Comparison of ENCODE assay signal across 10 mouse cellular contexts in the genomic region with DNA sequence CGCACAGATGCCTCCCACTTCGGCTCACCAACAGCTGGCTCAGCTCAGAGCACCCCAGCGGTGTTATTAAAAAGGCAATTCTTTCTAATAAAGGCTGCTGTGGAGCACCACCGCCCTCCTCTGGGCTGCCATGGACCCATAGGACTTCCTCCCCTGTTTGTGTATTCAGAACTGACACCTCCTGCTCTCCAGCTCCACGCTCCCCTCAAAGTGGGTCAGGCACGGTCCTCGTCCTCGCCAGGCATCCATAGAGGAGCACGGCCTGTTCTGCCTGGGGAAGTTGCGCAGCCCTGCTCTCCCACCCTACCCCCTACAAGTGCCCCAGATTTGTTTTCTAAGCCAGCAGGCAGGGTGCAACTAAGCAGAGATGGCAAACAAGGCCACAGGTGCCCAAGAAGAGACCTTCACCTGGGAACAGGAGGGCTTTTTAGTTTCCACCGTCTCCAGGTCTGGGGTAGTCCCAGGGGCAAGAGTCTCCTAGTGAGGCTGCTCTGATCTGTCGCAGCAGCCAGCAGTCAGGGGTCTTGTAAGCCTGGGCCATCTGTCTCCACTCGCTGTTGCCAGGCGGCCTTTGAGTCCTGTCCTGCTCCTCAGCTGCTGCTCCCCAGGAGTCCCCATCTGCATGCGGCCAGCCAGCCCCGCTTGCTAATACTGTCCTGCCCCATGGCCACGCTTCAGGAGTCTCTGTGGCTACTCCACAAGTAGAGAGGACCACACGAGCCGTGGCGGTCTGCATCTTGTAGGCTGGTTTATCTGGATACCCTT. TPM values are rescaled to one million over a fixed set of nuclear protein-coding genes. Genes with fewer than 3 reads are reported as not detected.
A peak's percentile ranks its signal among the peaks of the same experiment; 100 is the strongest.
DNase-seq lines count a peak whose midpoint lies in the region; ATAC-seq and TF ChIP-seq lines count a peak whose summit lies in the region.
"Had no signal": no experiment of that assay in that cellular context is flagged by ENCODE, and none has a peak within 500 bp of the region (broad histone marks: within the 10 kb centered on the region; RNA-seq: fewer than 3 reads in every experiment).

No protein-coding gene starts in this region.

- no peaks in the 10 kb centered on the region for H3K27me3 ChIP-seq in kidney, adult 2 months (replicated peaks; ENCODE audit: control insufficient read depth, insufficient read depth, low read length)
- H3K27me3 ChIP-seq in kidney, embryonic 16.5 days (ENCODE audit: insufficient read depth, low read length), result peaks cover 33% of the 10 kb centered on the region
- peaks cover 25% of the 10 kb centered on the region for H3K27me3 ChIP-seq in hindbrain, embryonic 12.5 days
- H3K27me3 ChIP-seq in midbrain, embryonic 14.5 days (ENCODE audit: control insufficient read depth, insufficient read depth, low read length), result no peaks in the 10 kb centered on the region
- H3K27me3 ChIP-seq: liver, embryonic 15.5 days had no signal

- no peak overlapping the region for H3K27ac ChIP-seq in kidney, adult 2 months (ENCODE audit: insufficient read depth, low read depth, low read length)
- H3K27ac ChIP-seq in kidney, embryonic 16.5 days (ENCODE audit: low read length), result no peak overlapping the region
- H3K27ac ChIP-seq in hindbrain, embryonic 12.5 days, result peak overlapping the region; percentile 45
- peak overlapping the region; percentile 33; the same call in 1 of the 2 replicates for H3K27ac ChIP-seq in midbrain, embryonic 14.5 days (replicated peaks; ENCODE audit: low read depth, low read length)
- H3K27ac ChIP-seq: liver, embryonic 15.5 days had no signal

- no peak for DNase-seq in kidney, adult 2 months
- DNase-seq in brain, embryonic 14.5 days (ENCODE audit: low read depth), result peak; percentile 79
- DNase-seq in midbrain, embryonic 14.5 days, result peak; percentile 60
- DNase-seq in urinary bladder, postnatal 10 days (ENCODE audit: low spot score), result no peak
- DNase-seq in adrenal gland, postnatal 14 days, result no peak
- DNase-seq in kidney, postnatal 14 days, result no peak

- peak; percentile 24; the same call in 1 of the 2 replicates for TF ChIP-seq CTCF in kidney, adult 2 months (conservative IDR thresholded peaks at IDR 0.05; ENCODE audit: insufficient read depth, insufficient read length, low read depth, low read length)
- no peak for TF ChIP-seq CTCF in brain, embryonic 14.5 days (IDR thresholded peaks at IDR 0.05; ENCODE audit: borderline replicate concordance, extremely low read depth, insufficient read depth, insufficient read length)

- no peak overlapping the region for H3K4me2 ChIP-seq in kidney, embryonic 16.5 days (replicated peaks; ENCODE audit: low read depth, low read length)
- no peak overlapping the region for H3K4me2 ChIP-seq in hindbrain, embryonic 12.5 days (replicated peaks)
- no peak overlapping the region for H3K4me2 ChIP-seq in midbrain, embryonic 14.5 days (ENCODE audit: low read length)
- H3K4me2 ChIP-seq: liver, embryonic 15.5 days had no signal

- H3K36me3 ChIP-seq in kidney, adult 2 months (ENCODE audit: control insufficient read depth, insufficient read depth, low read length), result no peaks in the 10 kb centered on the region
- H3K36me3 ChIP-seq in kidney, embryonic 16.5 days (ENCODE audit: insufficient read depth, low read length), result no peaks in the 10 kb centered on the region
- H3K36me3 ChIP-seq in hindbrain, embryonic 12.5 days, result no peaks in the 10 kb centered on the region
- 0 out of 2 replicates have a peak, but pooled peaks cover 3% of the 10 kb centered on the region for H3K36me3 ChIP-seq in midbrain, embryonic 14.5 days (ENCODE audit: control insufficient read depth, insufficient read depth, low read length)
- H3K36me3 ChIP-seq: liver, embryonic 15.5 days had no signal

- no peaks in the 10 kb centered on the region for H3K9me3 ChIP-seq in kidney, embryonic 16.5 days (ENCODE audit: low read length)
- no peaks in the 10 kb centered on the region for H3K9me3 ChIP-seq in hindbrain, embryonic 12.5 days (replicated peaks)
- no peaks in the 10 kb centered on the region for H3K9me3 ChIP-seq in midbrain, embryonic 14.5 days (ENCODE audit: control insufficient read depth, low read length)
- H3K9me3 ChIP-seq: G1E; liver, embryonic 15.5 days had no signal

- no peak for ATAC-seq in kidney, embryonic 16.5 days (ENCODE audit: low FRiP score, low TSS enrichment)
- ATAC-seq in hindbrain, embryonic 12.5 days (ENCODE audit: low FRiP score), result peak; percentile 53
- ATAC-seq in midbrain, embryonic 14.5 days (ENCODE audit: low FRiP score, low TSS enrichment), result peak; percentile 20; the same call in 1 of the 2 replicates

- no peak overlapping the region for H3K4me3 ChIP-seq in kidney, adult 2 months (ENCODE audit: insufficient read depth, low read depth, low read length)
- no peak overlapping the region for H3K4me3 ChIP-seq in kidney, embryonic 16.5 days (ENCODE audit: low read length)
- no peak overlapping the region for H3K4me3 ChIP-seq in hindbrain, embryonic 12.5 days
- no peak overlapping the region for H3K4me3 ChIP-seq in midbrain, embryonic 14.5 days (replicated peaks; ENCODE audit: low read depth, low read length)
- H3K4me3 ChIP-seq: liver, embryonic 15.5 days had no signal

- H3K4me1 ChIP-seq in kidney, adult 2 months (ENCODE audit: control insufficient read depth, insufficient read depth, low read length), result peaks cover 5% of the 10 kb centered on the region; the same call in 1 of the 2 replicates
- peaks cover 28% of the 10 kb centered on the region for H3K4me1 ChIP-seq in kidney, embryonic 16.5 days (ENCODE audit: insufficient read depth, low read length)
- peaks cover 74% of the 10 kb centered on the region for H3K4me1 ChIP-seq in hindbrain, embryonic 12.5 days
- H3K4me1 ChIP-seq in midbrain, embryonic 14.5 days (ENCODE audit: control insufficient read depth, insufficient read depth, low read length), result peaks cover 45% of the 10 kb centered on the region

- WGBS in kidney, adult 2 months, result 90% methylated on average over 20 of the region's 20 CpGs
- 62% methylated on average over 20 of the region's 20 CpGs for WGBS in kidney, embryonic 16.5 days
- WGBS in hindbrain, embryonic 12.5 days, result 34% methylated on average over 20 of the region's 20 CpGs
- 21% methylated on average over 20 of the region's 20 CpGs for WGBS in midbrain, embryonic 14.5 days

- no peak overlapping the region for H3K9ac ChIP-seq in kidney, embryonic 16.5 days (replicated peaks; ENCODE audit: low read length)
- H3K9ac ChIP-seq in hindbrain, embryonic 12.5 days, result no peak overlapping the region
- no peak overlapping the region for H3K9ac ChIP-seq in midbrain, embryonic 14.5 days (replicated peaks; ENCODE audit: low read length)
- H3K9ac ChIP-seq: liver, embryonic 15.5 days had no signal

- TF ChIP-seq POLR2A in kidney, adult 2 months (IDR thresholded peaks at IDR 0.05; ENCODE audit: low read depth, low read length), result no peak
- no peak for TF ChIP-seq POLR2A in brain, embryonic 14.5 days (IDR thresholded peaks at IDR 0.05; ENCODE audit: borderline replicate concordance, extremely low read depth, insufficient read depth, insufficient read length, poor library complexity, severe bottlenecking)

RNA-seq across cellular contexts. Expression of a gene that starts 33.3 kb away (rescaled TPM):
- polyA plus RNA-seq in kidney, adult 2 months (2012; rRNA removed), result 0.34 and 0.42 TPM in 2 replicates
- not detected in 2 replicates for polyA plus RNA-seq in kidney, embryonic 16.5 days (2015; fragmentation: Nextera tagmentation; extraction: Ambion mirVana)
- 0.89 and 1.2 TPM in 2 replicates for polyA plus RNA-seq in brain, embryonic 14.5 days (2012; rRNA removed)
- polyA plus RNA-seq in hindbrain, embryonic 12.5 days (2016; fragmentation: Nextera tagmentation; extraction: Ambion mirVana), result 0.21 and 0.57 TPM in 2 replicates
- 0.12 and 0.49 TPM in 2 replicates for polyA plus RNA-seq in midbrain, embryonic 14.5 days (2014; fragmentation: Nextera tagmentation; extraction: Ambion mirVana)
- total RNA-seq in adrenal gland, postnatal 14 days (2021), result 0.90 and 0.96 TPM in 2 replicates
- polyA plus RNA-seq: G1E had no signal

RNA-seq across cellular contexts. Expression of a gene that starts 43.1 kb away (rescaled TPM):
- polyA plus RNA-seq in kidney, adult 2 months (2012; rRNA removed), result 18.0 and 21.0 TPM in 2 replicates
- 20.0 and 23.6 TPM in 2 replicates for polyA plus RNA-seq in kidney, embryonic 16.5 days (2015; fragmentation: Nextera tagmentation; extraction: Ambion mirVana)
- 26.1 and 32.4 TPM in 2 replicates for polyA plus RNA-seq in brain, embryonic 14.5 days (2012; rRNA removed)
- polyA plus RNA-seq in hindbrain, embryonic 12.5 days (2016; fragmentation: Nextera tagmentation; extraction: Ambion mirVana), result 15.4 and 18.0 TPM in 2 replicates
- 15.0 and 15.9 TPM in 2 replicates for polyA plus RNA-seq in midbrain, embryonic 14.5 days (2014; fragmentation: Nextera tagmentation; extraction: Ambion mirVana)
- total RNA-seq in adrenal gland, postnatal 14 days (2021), result 592 and 605 TPM in 2 replicates

RNA-seq across cellular contexts. Expression of a gene that starts 46.0 kb away (rescaled TPM):
- 32.4 and 35.3 TPM in 2 replicates for polyA plus RNA-seq in kidney, adult 2 months (2012; rRNA removed)
- 28.0 and 29.7 TPM in 2 replicates for polyA plus RNA-seq in kidney, embryonic 16.5 days (2015; fragmentation: Nextera tagmentation; extraction: Ambion mirVana)
- 16.0 and 16.9 TPM in 2 replicates for polyA plus RNA-seq in brain, embryonic 14.5 days (2012; rRNA removed)
- polyA plus RNA-seq in hindbrain, embryonic 12.5 days (2016; fragmentation: Nextera tagmentation; extraction: Ambion mirVana), result 19.1 and 21.1 TPM in 2 replicates
- polyA plus RNA-seq in midbrain, embryonic 14.5 days (2014; fragmentation: Nextera tagmentation; extraction: Ambion mirVana), result 17.4 and 21.2 TPM in 2 replicates
- total RNA-seq in adrenal gland, postnatal 14 days (2021), result 26.4 and 30.6 TPM in 2 replicates

RNA-seq across cellular contexts. Expression of a gene that starts 46.4 kb away (rescaled TPM):
- polyA plus RNA-seq in kidney, adult 2 months (2012; rRNA removed), result 13.0 and 14.8 TPM in 2 replicates
- polyA plus RNA-seq in kidney, embryonic 16.5 days (2015; fragmentation: Nextera tagmentation; extraction: Ambion mirVana), result 11.7 and 13.8 TPM in 2 replicates
- 7.1 and 10.7 TPM in 2 replicates for polyA plus RNA-seq in brain, embryonic 14.5 days (2012; rRNA removed)
- 9.0 and 10.4 TPM in 2 replicates for polyA plus RNA-seq in hindbrain, embryonic 12.5 days (2016; fragmentation: Nextera tagmentation; extraction: Ambion mirVana)
- 10.9 and 14.9 TPM in 2 replicates for polyA plus RNA-seq in midbrain, embryonic 14.5 days (2014; fragmentation: Nextera tagmentation; extraction: Ambion mirVana)
- total RNA-seq in adrenal gland, postnatal 14 days (2021), result 9.0 and 15.7 TPM in 2 replicates

Comparison
In these comparisons a context has a peak if more than half of its experiments do, and no peak if none do; other contexts are left out.
1. DNase-seq: peak in brain, embryonic 14.5 days (single experiment) and midbrain, embryonic 14.5 days (single experiment); none in kidney, adult 2 months (single experiment), urinary bladder, postnatal 10 days (single experiment), adrenal gland, postnatal 14 days (single experiment) and kidney, postnatal 14 days (single experiment).
2. H3K27ac ChIP-seq: peak in hindbrain, embryonic 12.5 days (single experiment) and midbrain, embryonic 14.5 days (single experiment); none in kidney, adult 2 months (single experiment) and kidney, embryonic 16.5 days (single experiment).